ENCODE assay signal across 8 mouse cellular contexts in genomic region chr6:31397775-31398430, GRCm38 (mm10). TPM values are rescaled to one million over a fixed set of nuclear protein-coding genes. Genes with fewer than 3 reads are reported as not detected.
DNase-seq lines count a peak whose midpoint lies in the region; ATAC-seq and TF ChIP-seq lines count a peak whose summit lies in the region.

No protein-coding gene starts in this region.

- H3K4me3 ChIP-seq in gastrocnemius, adult 2 months, result peak overlapping the region; percentile 90
- H3K4me3 ChIP-seq in E14TG2a.4 (replicated peaks; ENCODE audit: low read length), result peak overlapping the region; percentile 92
- H3K4me3 ChIP-seq in forebrain, embryonic 15.5 days, result peak overlapping the region; percentile 63
- peak overlapping the region; percentile 74 to 98 for H3K4me3 ChIP-seq in liver, embryonic 14.5 days (ENCODE audit: insufficient read depth in 1 of 2, low read depth in 2 of 2, low read length in 2 of 2)

- ATAC-seq in forebrain, embryonic 15.5 days (replicated peaks), result 0 out of 2 replicates have a peak, but pooled peaks have one; percentile 1
- ATAC-seq in liver, embryonic 14.5 days (ENCODE audit: insufficient read depth), result peak; percentile 49; the same call in 1 of the 2 replicates
- no peak for ATAC-seq in granulocyte monocyte progenitor cell, adult 5-6 weeks (replicated peaks; ENCODE audit: poor library complexity, severe bottlenecking)

- peak; percentile 65 for TF ChIP-seq EP300 in liver, embryonic 14.5 days (IDR thresholded peaks at IDR 0.05; ENCODE audit: low read depth)

- 61% methylated on average over 10 of the region's 10 CpGs for WGBS in forebrain, embryonic 15.5 days
- 22% methylated on average over 10 of the region's 10 CpGs for WGBS in liver, embryonic 14.5 days (ENCODE audit: insufficient replicate concordance)

- no peak for TF ChIP-seq CTCF in gastrocnemius, adult 2 months (IDR thresholded peaks at IDR 0.05)
- TF ChIP-seq CTCF in E14TG2a.4 (conservative IDR thresholded peaks at IDR 0.05; ENCODE audit: low read length), result no peak
- TF ChIP-seq CTCF in liver, embryonic 14.5 days (IDR thresholded peaks at IDR 0.05; ENCODE audit: low read depth), result no peak

- H3K36me3 ChIP-seq in E14TG2a.4 (ENCODE audit: insufficient read depth, low read length), result no peaks in the 10 kb centered on the region
- no peaks in the 10 kb centered on the region for H3K36me3 ChIP-seq in forebrain, embryonic 15.5 days
- no peaks in the 10 kb centered on the region for H3K36me3 ChIP-seq in liver, embryonic 14.5 days (replicated peaks; ENCODE audit: control insufficient read depth, insufficient read depth, low read depth)

- peak overlapping the region; percentile 91 for H3K4me2 ChIP-seq in forebrain, embryonic 15.5 days (replicated peaks)
- H3K4me2 ChIP-seq in liver, embryonic 14.5 days (ENCODE audit: low read depth), result peak overlapping the region; percentile 72

- H3K9ac ChIP-seq in forebrain, embryonic 15.5 days (replicated peaks), result peak overlapping the region; percentile 95
- peak overlapping the region; percentile 83 for H3K9ac ChIP-seq in liver, embryonic 14.5 days (replicated peaks)

- DNase-seq in gastrocnemius, adult 2 months, result no peak
- DNase-seq in gastrocnemius, adult 18-20 months (ENCODE audit: low spot score), result no peak
- DNase-seq in liver, embryonic 14.5 days (ENCODE audit: low read depth in 3 of 3, low spot score in 3 of 3), result peak; percentile 47 to 76 (median 68)
- DNase-seq in retina, embryonic 14.5 days (ENCODE audit: low spot score), result no peak
- no peak for DNase-seq in embryo, embryonic 9.5 days (ENCODE audit: extremely low spot score)

- intact Hi-C loops in gastrocnemius, adult 2 months (cut with DNase I), result loop anchor here (5.0 kb wide), 2 partner anchors 76 to 181 kb away; no protein-coding TSS in a partner anchor

- peaks cover 37% of the 10 kb centered on the region for H3K4me1 ChIP-seq in E14TG2a.4 (replicated peaks; ENCODE audit: low read depth, low read length)
- peaks cover 27% of the 10 kb centered on the region for H3K4me1 ChIP-seq in forebrain, embryonic 15.5 days
- H3K4me1 ChIP-seq in liver, embryonic 14.5 days (replicated peaks; ENCODE audit: control insufficient read depth in 2 of 2, insufficient read depth in 2 of 2, low read length in 1 of 2), result peaks cover 30 to 36% of the 10 kb centered on the region in 2 experiments

- peak overlapping the region; percentile 99 for H3K27ac ChIP-seq in gastrocnemius, adult 2 months
- H3K27ac ChIP-seq in forebrain, embryonic 15.5 days (replicated peaks), result peak overlapping the region; percentile 93
- H3K27ac ChIP-seq in liver, embryonic 14.5 days, result peak overlapping the region; percentile 59

- H3K27me3 ChIP-seq in E14TG2a.4 (ENCODE audit: insufficient read depth, low read length), result no peaks in the 10 kb centered on the region
- no peaks in the 10 kb centered on the region for H3K27me3 ChIP-seq in forebrain, embryonic 15.5 days
- no peaks in the 10 kb centered on the region for H3K27me3 ChIP-seq in liver, embryonic 14.5 days (ENCODE audit: control insufficient read depth, insufficient read depth, low read length)

- no peaks in the 10 kb centered on the region for H3K9me3 ChIP-seq in E14TG2a.4 (ENCODE audit: low read length)
- H3K9me3 ChIP-seq in forebrain, embryonic 15.5 days, result no peaks in the 10 kb centered on the region
- no peaks in the 10 kb centered on the region for H3K9me3 ChIP-seq in liver, embryonic 14.5 days (ENCODE audit: control insufficient read depth, low read length)

RNA-seq across cellular contexts. Expression of gene Mkln1, which starts 0.6 kb away (rescaled TPM):
- total RNA-seq in gastrocnemius, adult 2 months (2021), result 100 to 1,000 TPM; 151 to 170 TPM
- total RNA-seq in gastrocnemius, adult 18-20 months (2021), result 100 to 1,000 TPM; 142 to 160 TPM
- 152 and 153 TPM in 2 replicates for polyA plus RNA-seq in forebrain, embryonic 15.5 days (2015; fragmentation: Nextera tagmentation; extraction: Ambion mirVana)
- polyA plus RNA-seq in liver, embryonic 14.5 days (2012; rRNA removed), result 21.3 and 39.4 TPM in 2 replicates
- 133 and 138 TPM in 2 replicates for polyA plus RNA-seq in liver, embryonic 14.5 days (2014; fragmentation: Nextera tagmentation; extraction: Ambion mirVana)
- 78.8 and 118 TPM in 2 replicates for total RNA-seq in granulocyte monocyte progenitor cell, adult 5-6 weeks (2014; fragmentation: Nextera tagmentation)
- total RNA-seq in granulocyte monocyte progenitor cell, adult 5-6 weeks (2017), result 152 and 153 TPM in 2 replicates

Comparison
In these comparisons a context has a peak if more than half of its experiments do, and no peak if none do; other contexts are left out.
1. DNase-seq: peak in liver, embryonic 14.5 days (3 of 3); none in gastrocnemius, adult 2 months (single experiment), gastrocnemius, adult 18-20 months (single experiment), retina, embryonic 14.5 days (single experiment) and embryo, embryonic 9.5 days (single experiment).
2. Peak in every context shown above with its lines, with median percentiles within 50 percentile points of each other: H3K27ac ChIP-seq and H3K4me3 ChIP-seq.